8 mouse cellular contexts compared by ENCODE assay signal in genomic region chr5:148399660-148400443, GRCm38 (mm10). TPM values are rescaled to one million over a fixed set of nuclear protein-coding genes. Genes with fewer than 3 reads are reported as not detected.
DNase-seq lines count a peak whose midpoint lies in the region; ATAC-seq lines count a peak whose summit lies in the region.

TSS of gene Slc7a1 (minus strand) at chr5:148399904.

- H3K27ac ChIP-seq in forebrain, embryonic 10.5 days = peak within 1 kb of the TSS; percentile 91
- peak within 1 kb of the TSS; percentile 41 for H3K27ac ChIP-seq in heart, embryonic 15.5 days
- H3K27ac ChIP-seq in liver, embryonic 15.5 days (replicated peaks) = peak within 1 kb of the TSS; percentile 89
- no peak within 1 kb of the TSS for H3K27ac ChIP-seq in neural tube, embryonic 12.5 days

- no peaks in the 10 kb centered on the region for H3K9me3 ChIP-seq in forebrain, embryonic 10.5 days
- H3K9me3 ChIP-seq in heart, embryonic 15.5 days (replicated peaks) = no peaks in the 10 kb centered on the region
- no peaks in the 10 kb centered on the region for H3K9me3 ChIP-seq in liver, embryonic 15.5 days (replicated peaks)
- H3K9me3 ChIP-seq in neural tube, embryonic 12.5 days = no peaks in the 10 kb centered on the region

- peak within 1 kb of the TSS; percentile 91 for H3K4me2 ChIP-seq in heart, embryonic 15.5 days
- H3K4me2 ChIP-seq in liver, embryonic 15.5 days = peak within 1 kb of the TSS; percentile 96
- H3K4me2 ChIP-seq in neural tube, embryonic 12.5 days (replicated peaks) = peak within 1 kb of the TSS; percentile 99

- peak; percentile 76 for ATAC-seq in CD4-positive, CD25-positive, alpha-beta regulatory T cell, adult 4 months
- peak; percentile 92 for ATAC-seq in heart, embryonic 15.5 days (replicated peaks; ENCODE audit: insufficient number of reproducible peaks, insufficient read depth, low FRiP score, low read depth)
- ATAC-seq in liver, embryonic 15.5 days (ENCODE audit: insufficient read depth) = peak; percentile 97
- peak; percentile 96 for ATAC-seq in neural tube, embryonic 12.5 days (ENCODE audit: low FRiP score, low read depth)

- DNase-seq in c-Kit-negative CD71-positive TER-119-positive erythroid progenitor cells, embryonic 14.5 days (ENCODE audit: low read depth, low spot score) = peak; percentile 86
- DNase-seq in forebrain, embryonic 10.5 days (ENCODE audit: extremely low spot score, low spot score) = peak; percentile 77
- DNase-seq in kidney, postnatal 36 days = peak; percentile 90 to 93
- DNase-seq in telencephalon, adult 2 months (ENCODE audit: low read depth, low spot score) = peak; percentile 72

- 3% methylated on average over 52 of the region's 52 CpGs for WGBS in forebrain, embryonic 10.5 days
- 1% methylated on average over 52 of the region's 52 CpGs for WGBS in heart, embryonic 15.5 days
- 1% methylated on average over 52 of the region's 52 CpGs for WGBS in liver, embryonic 15.5 days (ENCODE audit: insufficient replicate concordance)
- WGBS in neural tube, embryonic 12.5 days = 2% methylated on average over 52 of the region's 52 CpGs

- H3K4me3 ChIP-seq in forebrain, embryonic 10.5 days = peak within 1 kb of the TSS; percentile 88
- peak within 1 kb of the TSS; percentile 69 for H3K4me3 ChIP-seq in heart, embryonic 15.5 days
- peak within 1 kb of the TSS; percentile 89 for H3K4me3 ChIP-seq in liver, embryonic 15.5 days (replicated peaks)
- H3K4me3 ChIP-seq in neural tube, embryonic 12.5 days = peak within 1 kb of the TSS; percentile 75

- peak within 1 kb of the TSS; percentile 69 for H3K9ac ChIP-seq in heart, embryonic 15.5 days
- H3K9ac ChIP-seq in liver, embryonic 15.5 days = peak within 1 kb of the TSS; percentile 84
- H3K9ac ChIP-seq in neural tube, embryonic 12.5 days = peak within 1 kb of the TSS; percentile 78

- H3K36me3 ChIP-seq in forebrain, embryonic 10.5 days (replicated peaks) = peaks cover 12% of the 10 kb centered on the region
- H3K36me3 ChIP-seq in heart, embryonic 15.5 days = no peaks in the 10 kb centered on the region
- peaks cover 21% of the 10 kb centered on the region for H3K36me3 ChIP-seq in liver, embryonic 15.5 days (replicated peaks)
- peaks cover 2% of the 10 kb centered on the region; the same call in 1 of the 2 replicates for H3K36me3 ChIP-seq in neural tube, embryonic 12.5 days

- H3K27me3 ChIP-seq in forebrain, embryonic 10.5 days (ENCODE audit: poor library complexity, severe bottlenecking) = peaks cover 17% of the 10 kb centered on the region
- no peaks in the 10 kb centered on the region for H3K27me3 ChIP-seq in heart, embryonic 15.5 days
- peaks cover 9% of the 10 kb centered on the region for H3K27me3 ChIP-seq in liver, embryonic 15.5 days
- H3K27me3 ChIP-seq in neural tube, embryonic 12.5 days (replicated peaks) = no peaks in the 10 kb centered on the region

- peaks cover 25% of the 10 kb centered on the region for H3K4me1 ChIP-seq in forebrain, embryonic 10.5 days
- peaks cover 12% of the 10 kb centered on the region for H3K4me1 ChIP-seq in heart, embryonic 15.5 days (replicated peaks)
- peaks cover 31% of the 10 kb centered on the region for H3K4me1 ChIP-seq in liver, embryonic 15.5 days (replicated peaks)
- H3K4me1 ChIP-seq in neural tube, embryonic 12.5 days = peaks cover 7% of the 10 kb centered on the region

RNA-seq across cellular contexts. Expression of gene Slc7a1, which starts in this region (rescaled TPM):
- polyA plus RNA-seq in CD4-positive, CD25-positive, alpha-beta regulatory T cell, adult 4 months (2017; shearing (Covaris generic)) = 10 to 100 TPM; 13.2 to 19.0 TPM
- polyA plus RNA-seq in forebrain, embryonic 10.5 days (2016; fragmentation: Nextera tagmentation; extraction: Ambion mirVana) = 17.4 and 17.6 TPM in 2 replicates
- 13.6 and 17.1 TPM in 2 replicates for polyA plus RNA-seq in heart, embryonic 15.5 days (2015; fragmentation: Nextera tagmentation; extraction: Ambion mirVana)
- polyA plus RNA-seq in liver, embryonic 15.5 days (2015; fragmentation: Nextera tagmentation; extraction: Ambion mirVana) = 16.3 and 17.0 TPM in 2 replicates
- 20.6 and 21.8 TPM in 2 replicates for polyA plus RNA-seq in neural tube, embryonic 12.5 days (2016; fragmentation: Nextera tagmentation; extraction: Ambion mirVana)
